Mouse (Mus musculus) heart, postnatal 4 days (tissue): ENCODE measurements around the gene Ugt1a9. TPM values are rescaled to one million over a fixed set of nuclear protein-coding genes. Genes with fewer than 3 reads are reported as not detected.

ENCODE experiments used
- DNase-seq: peaks from one replicate; pipeline ENCODE4 v3.0.0; 2021
- total RNA-seq, 2 experiments: library from RNA; stranded (reverse); gene quantifications; 2 replicates each; pipeline ENCODE4 v1.2.3; 2021

The Ugt1a9 gene
- total RNA-seq, 2 experiments from 2014 or later, result not detected

DNA sequence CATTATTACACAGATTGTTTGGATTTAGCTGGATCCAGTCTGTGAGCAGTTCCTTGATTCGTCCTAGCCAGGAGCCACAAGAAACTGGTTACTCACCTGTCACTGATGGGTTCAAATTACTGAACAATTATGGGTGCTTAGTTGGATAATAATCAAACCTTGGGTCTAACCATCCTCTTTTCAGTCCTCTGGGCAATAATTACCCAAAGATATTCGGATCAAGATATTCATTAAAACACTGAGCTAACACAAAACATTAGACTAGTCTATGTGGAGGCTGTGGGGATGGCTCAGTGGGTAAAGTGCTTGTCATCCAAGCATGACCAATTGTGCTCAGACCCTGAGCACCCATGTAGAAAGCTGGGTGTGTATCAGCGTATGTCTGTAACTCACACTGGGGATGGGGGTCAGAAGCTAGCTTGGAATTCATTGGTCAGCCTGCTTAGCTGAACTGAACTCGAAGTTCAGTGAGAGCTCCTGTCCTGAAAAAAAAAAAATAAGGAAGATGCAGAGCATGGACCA lies 165.4 kb downstream of the Ugt1a9 start:
- DNase-seq, result no peak

DNA sequence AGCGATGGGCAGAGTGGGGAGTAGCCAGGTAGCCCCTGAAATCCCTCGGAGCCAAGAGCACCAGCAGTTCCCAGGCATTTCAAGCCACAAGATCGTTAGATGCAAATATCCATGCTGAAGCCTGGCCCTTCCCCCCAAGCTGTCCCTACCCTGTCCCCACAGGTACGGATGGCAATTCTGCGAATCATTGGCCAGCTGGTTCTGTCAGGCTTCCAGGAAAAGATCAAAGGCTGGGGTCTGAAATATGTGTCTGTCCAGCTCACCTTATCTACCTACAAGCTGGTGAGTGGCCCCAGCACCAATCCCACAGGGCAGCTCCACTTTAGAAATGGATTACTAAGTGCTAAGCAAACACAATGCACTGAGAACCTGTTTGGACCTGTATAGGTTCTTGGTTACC lies 166.7 kb downstream of the Ugt1a9 start:
- DNase-seq, result no peak

DNA sequence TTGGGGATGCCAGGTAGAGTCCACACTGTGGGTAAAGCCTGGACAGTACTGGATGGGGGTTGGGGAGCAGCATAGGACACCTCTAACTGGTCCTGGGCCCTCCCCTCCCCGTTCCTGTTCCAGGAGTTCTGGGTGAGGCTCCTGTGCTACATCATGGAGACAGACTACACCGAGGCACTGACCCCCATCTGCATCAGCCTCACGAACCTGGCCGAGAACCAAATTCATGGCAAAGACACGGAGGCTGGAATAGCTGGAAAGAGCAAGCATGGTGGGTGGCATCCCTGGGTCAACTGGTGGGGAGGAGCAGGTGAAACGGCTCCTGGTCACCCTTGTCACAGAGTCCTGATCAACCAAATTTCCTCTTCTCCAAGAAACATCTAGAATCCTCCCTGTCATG lies 168.2 kb downstream of the Ugt1a9 start:
- no peak for DNase-seq

DNA sequence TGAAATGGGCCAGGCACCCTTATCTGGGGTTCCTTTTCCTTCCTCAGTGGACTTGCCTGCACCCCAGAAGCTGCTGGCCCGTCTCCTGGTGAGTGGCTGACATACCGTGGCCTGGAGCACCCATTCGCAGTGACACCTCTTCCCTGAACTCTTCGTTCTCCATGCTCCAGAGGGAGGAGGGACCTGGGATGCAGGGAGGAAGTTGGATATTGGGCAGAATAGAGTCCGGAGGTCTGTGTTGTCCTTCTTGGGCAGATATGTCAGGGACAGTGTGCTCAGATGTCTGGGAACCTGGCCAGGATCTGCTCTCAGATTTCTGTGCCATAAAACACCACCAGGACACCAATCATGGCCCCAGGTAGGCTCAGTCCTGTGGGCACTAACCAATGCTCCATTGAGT lies 169.5 kb downstream of the Ugt1a9 start:
- DNase-seq, result no peak

DNA sequence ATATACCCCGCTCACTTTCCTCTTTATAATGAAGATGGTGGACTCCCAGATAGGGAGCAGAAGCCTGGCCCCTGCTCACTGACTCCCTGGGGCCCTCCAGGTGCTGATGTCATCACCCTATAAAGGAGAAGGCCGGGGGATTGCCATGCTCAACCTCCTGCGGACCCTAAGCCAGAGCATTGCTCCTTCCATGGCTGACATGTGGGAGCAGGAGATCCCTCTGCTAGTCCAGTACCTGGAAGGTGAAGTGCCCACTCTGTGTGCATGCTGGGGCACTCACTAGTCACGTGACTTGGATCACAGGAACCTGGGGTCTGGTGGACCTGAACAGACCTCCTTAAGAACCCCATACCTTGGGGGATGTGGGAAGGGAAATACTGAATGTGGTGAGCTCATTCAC lies 170.0 kb downstream of the Ugt1a9 start:
- DNase-seq, result no peak

DNA sequence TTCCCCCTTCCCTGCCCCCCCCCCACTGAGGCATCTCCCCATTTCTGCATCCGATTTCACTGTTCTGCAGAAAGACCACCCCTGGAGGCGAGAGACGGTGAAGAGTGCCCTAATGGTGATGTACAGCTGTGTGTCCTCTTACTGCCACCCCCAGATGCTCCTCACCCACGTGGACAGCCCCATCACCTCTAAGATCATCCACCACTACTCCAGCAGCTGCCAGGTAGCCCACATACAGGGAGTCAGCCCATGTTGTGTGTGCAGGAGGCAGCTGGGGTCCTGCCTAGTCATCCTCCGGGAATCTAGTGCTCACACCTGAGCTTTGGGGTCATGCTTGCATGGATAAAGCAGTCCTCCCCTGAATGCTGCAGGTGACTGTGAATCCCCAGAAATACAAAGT lies 173.3 kb downstream of the Ugt1a9 start:
- DNase-seq, result no peak

DNA sequence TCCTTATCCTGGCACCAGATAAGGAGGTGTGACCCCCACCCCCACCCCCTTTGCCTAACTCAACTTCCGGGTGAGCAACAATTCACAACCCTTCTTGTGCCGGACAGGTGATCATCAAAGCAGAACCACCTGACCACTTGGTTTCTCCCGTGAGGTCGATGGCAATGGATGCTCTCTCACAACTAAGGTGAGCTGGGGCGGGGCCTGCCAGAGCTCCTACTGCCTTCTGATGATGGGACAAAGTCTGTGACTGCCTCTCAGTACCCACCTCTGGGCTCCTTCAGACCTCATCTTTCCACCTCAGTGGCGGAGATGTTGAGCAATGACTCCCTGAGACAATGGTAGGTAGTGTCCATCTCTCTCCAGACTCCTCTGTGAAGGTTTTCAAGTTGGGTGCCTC lies 175.3 kb downstream of the Ugt1a9 start:
- DNase-seq, result no peak

DNA sequence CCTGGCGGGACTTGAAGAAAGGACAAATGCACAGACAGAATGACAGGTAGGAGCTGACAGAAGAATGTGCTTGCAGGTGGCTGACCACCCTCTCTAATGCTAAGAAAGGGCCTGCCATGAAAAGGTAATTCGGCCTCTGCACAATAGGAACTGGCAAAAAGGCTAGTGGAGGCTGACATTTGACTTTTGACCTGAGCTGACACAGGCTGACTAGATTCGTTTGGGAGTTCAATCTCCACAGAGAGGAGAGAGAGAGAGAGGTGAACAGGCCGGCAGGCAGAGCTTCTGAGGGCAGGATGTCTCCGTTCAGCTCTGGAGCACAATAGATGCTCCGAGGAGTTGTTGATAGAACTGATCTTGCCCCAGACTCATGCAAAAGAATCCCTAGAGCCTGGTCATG lies 175.8 kb downstream of the Ugt1a9 start:
- no peak for DNase-seq

DNA sequence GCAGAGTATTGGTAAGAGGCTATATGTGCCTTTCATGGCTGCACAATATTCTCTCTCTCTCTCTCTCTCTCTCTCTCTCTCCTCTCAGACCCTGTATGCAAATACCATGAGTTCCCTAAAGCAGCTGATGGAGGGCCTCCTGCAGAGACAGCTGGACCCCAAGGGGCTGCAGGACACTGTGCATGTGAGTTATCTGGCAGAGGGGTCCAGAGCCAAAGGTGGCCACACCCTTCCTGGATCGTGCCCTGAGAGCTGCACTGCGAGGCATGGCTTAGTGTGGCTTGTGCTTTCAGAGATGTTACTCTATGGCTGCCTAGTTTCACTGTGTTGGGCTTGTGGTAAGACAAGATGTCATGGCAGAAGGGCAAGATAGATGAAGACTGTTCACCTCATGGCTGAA lies 177.1 kb downstream of the Ugt1a9 start:
- no peak for DNase-seq

DNA sequence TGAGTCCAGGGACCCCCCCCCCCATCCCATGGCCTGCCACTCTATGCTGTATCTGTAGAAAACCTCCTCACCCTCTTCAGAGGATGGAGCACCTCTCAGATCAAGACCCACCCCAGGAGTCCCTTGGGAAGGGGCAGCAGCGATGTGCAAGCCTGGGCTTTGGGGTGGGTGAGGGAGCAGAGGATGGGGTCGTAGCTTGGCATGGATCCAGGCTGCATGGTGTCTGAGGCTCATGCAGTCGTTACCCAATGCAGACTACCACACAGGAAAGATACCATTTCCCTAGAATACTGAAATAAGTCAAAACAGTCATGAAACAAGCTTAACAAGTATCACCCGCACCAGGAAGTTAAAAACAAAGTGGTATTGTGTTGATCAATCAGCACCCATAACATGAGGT lies 178.1 kb downstream of the Ugt1a9 start:
- no peak for DNase-seq

DNA sequence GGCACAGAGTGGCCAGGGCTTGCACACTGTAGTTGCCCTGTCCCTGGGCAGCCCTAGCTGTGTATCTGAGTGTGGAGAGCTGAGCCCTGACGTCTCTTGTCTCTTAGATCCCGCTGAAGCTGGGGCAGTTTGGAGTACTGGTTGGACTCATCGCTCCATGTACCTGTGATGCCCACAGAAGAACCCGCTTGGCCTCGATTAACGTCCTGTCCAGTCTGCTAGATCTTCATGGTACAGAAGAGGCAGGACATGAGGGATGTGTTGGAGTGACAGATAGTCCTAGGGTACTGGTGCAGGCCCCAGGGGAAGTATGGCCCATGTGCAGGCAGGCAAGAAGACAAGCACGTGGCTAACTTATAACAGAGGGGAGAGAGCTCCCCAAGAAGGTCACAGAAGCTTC lies 179.0 kb downstream of the Ugt1a9 start:
- DNase-seq, result no peak

DNA sequence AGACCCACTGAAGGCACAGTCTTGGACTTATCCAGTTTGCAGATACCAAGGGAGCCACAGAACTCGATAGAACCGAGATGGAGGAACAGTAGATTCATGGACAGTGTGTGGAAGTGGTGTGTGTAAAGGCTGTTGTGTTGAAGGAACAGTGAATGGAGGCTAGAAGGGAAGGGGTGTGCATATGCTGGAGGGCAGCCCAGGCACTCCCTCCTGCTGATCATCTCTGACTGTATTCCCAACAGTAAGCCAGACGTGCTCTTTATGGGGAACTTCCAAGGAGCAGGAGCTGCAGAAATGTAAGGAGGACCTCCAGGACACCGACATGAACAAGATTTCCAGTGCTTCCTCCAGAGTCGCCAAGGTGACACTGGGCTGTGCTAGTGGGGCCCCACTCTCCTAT lies 179.4 kb downstream of the Ugt1a9 start:
- DNase-seq, result no peak

DNA sequence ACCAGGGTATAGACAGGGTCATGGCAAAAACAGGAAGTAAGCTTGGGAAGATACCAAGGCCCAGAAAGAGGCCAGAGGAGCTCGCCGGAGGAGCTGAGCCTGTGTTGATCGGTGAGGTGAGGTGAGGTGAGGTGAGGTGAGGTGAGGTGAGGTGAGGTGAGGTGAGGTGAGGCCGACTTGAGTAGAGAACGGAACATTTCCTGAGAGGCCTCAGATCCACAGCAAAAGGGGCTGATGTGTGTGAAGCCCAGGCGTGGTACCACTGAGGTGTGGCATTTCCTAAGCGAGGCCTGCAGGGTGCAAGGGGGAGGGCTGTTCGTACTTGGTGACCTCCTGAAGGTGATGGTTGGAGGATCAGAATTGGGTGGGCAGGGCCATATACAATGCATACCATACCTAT lies 182.5 kb downstream of the Ugt1a9 start:
- no peak for DNase-seq

DNA sequence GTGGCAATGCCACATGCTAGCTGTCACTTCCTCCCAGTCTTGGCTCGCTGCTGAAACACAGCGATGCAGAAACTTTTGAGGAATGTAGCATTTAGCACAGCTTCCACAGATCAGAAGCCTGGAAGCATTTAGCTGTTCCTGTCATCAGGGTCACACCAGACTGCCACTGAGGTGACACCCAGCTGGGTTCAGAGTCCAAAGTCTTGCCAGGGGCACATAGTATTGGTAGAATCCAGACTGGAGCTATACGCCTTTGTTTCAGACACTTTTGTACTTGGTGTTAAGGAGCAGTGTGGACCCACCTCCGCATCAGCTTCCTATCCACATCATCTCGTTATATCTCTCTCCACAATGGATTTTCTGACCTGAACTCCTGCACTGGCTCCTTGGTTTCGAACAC lies 182.9 kb downstream of the Ugt1a9 start:
- no peak for DNase-seq

DNA sequence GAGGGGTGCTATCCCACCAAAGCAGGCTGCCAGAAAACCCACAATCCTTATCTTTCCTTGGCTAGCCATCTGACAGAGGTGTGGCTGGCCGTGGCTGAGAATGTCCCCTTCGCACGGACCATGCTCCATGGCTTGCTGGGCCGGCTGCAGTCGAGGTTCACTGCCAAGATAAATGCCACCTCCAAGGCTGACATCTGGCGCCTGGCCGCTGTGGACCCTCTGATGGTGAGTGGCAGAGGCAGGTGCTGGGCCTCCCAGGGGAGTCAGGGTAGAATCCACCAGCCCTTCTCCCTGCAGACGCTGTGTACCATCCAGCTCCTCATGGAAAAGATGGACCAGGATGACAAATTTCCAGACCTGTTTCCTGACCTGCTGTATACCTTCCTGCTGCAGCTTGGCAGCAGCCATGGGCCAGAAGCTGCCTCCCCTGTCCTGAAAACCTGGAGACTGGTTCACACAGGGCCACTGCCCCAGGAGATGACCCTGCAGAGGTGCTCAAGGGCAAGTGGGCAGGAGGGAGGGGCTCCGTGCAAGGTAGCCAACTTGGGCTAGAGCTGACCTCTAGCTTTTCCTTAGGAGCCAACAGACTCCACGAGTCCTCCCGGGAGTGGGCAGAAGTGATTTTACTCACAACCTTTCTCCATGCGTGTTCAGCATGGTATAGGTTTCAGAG lies 184.3 kb downstream of the Ugt1a9 start:
- DNase-seq, result no peak

DNA sequence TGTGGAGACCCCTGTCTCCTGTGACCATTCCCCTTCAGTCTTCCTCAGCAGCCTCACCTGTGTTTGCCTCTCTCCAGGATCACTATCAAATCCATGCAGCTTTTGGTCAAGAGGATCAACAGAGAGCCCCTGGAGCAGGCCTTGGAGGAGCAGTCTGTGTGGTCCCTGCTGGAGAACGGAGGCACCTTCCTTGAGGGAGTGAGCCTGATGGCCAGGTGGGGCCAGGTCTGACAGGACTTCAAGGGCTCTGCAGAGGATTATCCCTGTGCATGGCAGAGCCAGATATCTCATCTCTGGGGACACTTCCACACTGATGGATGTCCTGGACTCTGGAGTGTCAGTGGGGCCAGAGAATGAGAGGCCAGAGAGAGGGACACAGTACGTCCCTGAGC lies 184.9 kb downstream of the Ugt1a9 start:
- no peak for DNase-seq

DNA sequence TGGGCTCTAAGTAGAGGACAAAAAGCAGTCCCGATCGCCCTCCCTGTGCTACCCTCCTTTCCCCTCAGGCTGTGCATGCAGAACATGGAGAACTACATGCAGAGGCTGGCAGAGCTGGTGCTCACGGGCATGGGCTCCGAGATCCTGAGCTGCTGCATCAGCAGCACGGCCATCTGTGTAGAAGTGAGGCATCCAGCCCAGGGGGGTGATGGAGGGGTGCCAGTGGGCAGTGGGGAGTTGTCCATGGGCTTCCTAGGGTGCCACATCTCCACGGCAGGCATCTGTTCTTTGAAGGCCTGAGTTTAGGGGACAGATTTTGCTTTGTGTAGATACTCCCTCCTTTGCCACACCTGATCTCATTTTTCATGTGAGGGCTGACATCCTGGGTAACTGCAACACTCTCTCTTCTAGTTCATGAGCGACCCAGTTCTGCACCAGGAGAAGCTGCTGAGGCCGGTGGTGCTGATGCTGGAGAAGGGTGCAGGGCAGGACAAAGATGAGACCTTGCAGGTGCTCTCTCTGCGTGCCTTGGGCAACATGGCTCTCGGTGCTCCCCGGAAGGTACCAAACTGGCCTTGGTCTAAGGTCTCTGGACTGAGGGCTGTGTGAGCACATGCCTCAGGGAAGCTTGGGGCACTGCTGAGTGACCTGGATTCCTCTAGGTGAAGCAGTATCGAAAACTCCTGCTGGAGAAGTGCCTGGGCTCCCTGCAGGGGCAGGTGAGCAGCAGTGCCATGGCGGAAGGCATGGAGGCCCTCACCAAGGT lies 185.6 kb downstream of the Ugt1a9 start:
- DNase-seq, result no peak

DNA sequence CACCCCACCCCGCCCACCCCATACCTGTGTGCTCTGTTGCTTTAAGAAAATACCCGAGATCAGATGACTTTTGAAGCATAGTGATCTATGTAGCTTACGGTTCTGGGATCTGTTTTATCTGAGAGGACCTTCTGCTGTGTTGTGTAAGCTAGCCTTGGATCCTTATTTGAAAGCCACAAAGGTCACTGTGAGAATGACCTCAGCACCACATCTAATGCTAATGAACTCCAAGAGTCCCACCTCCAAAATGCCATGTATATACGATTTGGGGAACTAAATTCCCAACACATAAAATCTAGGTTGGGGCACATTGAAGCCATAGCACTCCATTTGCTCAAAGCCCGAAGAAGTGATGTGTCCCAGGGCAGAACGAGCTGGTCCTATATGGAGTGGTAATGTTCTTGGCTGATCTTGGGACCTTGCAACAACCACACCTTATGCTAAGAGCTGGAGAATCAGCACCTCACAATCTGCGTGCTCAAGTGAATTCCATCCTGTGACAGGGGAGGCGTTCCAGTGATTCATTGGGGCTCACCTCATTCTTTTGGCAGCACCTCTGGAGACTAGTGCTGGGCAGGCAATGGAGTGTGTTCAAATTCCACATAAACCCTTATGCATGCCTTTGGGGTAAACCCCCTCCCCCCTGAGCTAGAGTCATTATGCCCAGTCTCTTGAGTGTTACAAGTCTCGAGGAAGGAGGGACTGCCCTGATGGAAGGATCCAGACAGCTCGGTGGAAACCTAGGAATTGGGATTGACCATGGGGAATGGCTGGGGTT lies 186.5 kb downstream of the Ugt1a9 start:
- no peak for DNase-seq

DNA sequence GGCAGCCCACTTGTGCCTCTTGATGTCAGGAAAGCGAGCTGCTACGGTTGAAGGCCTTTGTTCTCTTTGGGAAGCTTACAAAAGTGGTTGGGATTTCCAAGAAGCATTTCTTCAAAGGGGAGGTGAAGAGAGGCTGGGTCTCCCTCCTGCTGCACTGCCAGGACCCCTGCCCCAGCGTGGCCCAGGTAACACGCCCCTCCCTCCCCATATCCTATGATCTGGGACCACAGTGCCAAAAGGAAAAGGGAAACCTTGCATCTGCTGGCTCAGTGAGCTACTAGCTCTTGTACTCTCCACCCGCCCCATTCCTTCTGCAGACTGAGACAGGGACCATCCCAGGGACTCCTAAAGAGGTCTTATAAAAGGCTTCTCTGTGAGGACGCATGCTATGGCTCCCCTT lies 187.1 kb downstream of the Ugt1a9 start:
- no peak for DNase-seq

DNA sequence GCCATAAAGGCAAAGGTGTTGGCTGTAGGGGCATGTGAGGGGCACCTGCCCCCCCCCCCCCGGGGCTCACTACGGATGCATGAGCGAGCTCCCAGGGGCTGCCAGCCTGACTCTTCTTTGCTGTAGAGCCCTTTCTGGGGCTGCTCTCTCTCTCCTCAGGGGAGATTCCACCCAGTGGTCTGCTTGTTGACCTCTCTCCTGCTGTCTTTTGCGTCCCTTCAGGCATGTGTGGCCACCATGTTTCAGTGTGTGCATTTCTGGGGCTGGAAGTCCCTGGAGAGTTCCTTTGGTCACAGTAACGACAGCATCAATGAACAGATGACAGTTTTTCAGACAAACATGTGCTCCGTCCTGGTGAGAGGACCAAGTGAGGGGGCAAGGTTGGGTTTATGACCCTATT lies 187.8 kb downstream of the Ugt1a9 start:
- no peak for DNase-seq

DNA sequence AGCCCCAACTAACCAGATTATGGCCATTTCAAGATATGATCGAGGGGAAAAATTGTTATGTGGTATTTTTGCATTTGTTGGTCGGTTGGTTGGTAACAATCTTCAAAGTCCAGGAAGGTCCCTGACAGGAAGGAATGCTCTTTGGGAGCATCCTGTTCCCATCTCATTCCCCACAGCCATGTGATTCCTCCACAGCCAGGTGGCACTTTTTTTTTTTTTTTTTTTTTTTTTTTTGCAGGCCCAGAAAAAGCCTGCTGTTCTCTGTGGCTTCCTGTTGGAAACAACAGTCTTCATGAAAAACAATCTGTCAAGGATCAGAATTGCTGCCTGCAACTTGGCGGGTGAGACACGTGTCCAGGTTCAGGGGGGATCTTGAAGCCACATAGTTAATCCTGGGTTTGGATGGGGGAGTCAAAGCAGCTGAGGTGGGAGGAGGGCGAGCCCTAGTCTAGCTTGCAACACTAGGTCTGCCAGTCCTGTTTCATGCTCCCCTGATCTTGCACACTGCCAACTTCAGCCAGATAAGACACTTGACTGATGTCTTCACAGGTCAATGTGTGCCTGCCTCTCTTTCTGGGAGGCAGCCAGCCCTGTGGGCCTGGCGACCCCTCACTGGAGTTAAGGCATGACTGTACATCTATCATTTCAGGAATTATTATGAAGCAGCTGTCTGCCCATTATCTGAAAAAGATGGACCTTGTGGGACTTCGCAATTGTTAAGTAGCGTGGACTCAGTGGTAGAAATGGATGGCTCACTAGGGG lies 188.5 kb downstream of the Ugt1a9 start:
- peak; percentile 64 for DNase-seq

DNA sequence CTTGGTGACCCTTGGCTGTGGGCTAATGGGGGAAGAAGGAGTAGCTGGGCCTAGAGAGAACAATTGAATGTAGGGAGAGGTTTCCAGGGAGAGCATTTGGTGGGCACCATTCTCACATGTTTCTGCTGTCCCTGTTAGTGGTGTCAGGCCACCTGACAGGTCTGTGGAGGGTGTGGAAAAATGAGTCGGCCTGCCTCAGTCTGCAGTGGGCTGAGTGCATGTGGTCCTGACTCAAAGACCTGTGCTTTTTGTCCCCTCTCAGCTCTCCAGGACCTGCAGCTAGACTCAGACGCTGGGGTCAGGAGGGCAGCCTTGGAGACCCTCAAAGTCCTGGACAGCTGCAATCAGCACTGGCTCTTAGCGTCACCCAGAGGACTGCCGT lies 189.0 kb downstream of the Ugt1a9 start:
- no peak for DNase-seq

DNA sequence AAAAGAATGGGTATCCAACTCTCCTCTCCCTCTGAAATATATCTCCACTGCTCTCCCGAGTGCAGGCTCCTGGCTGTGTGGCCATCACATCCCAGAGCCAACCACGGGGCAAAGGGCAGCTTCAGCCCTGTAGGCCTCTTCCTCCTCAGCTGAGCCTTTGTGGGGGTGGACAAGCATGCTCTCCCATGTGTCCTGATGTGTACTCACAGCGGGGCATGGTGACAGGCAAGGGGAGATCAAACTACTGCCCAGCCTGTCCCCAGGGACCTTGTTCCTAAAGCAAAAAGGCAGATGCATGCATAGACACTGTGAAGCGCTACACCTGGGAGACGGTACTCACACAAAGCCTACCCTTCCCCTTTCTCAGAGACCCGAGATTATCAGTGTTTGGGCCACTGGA lies 189.5 kb downstream of the Ugt1a9 start:
- peak; percentile 68 for DNase-seq
